Mouse (Mus musculus): Measurements from ENCODE around the gene Ccdc57. TPM values are rescaled to one million over a fixed set of nuclear protein-coding genes. Genes with fewer than 3 reads are reported as not detected.

Ccdc57 gene
- polyA plus RNA-seq, 1 experiment from 2014 or later, result 4.5 TPM

DNA sequence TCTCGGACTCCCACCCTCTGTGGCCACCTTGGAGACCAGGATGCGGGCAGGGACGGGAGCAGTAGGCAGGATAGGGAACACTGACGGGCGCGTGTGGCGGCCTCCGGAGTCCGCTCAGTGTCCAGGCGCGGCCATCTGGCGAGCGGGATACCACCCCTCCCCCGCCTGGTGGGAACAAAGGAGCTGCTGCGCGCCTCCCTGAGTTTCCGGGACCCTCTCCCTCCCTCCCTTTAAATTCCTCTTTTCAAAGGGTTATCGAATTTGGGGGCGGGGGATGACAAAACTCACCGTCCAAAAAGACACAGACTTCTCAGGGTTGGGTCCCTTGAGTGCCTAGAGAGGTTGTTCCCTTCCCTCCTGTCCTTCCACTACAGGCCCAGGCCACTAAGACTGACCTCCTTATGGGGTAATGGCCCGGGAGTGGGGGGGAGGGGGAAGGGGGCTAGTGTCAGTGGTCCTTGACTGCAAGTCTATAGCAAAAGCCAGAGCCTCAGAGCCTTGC lies 107.8 kb downstream of the Ccdc57 start:
- 0% methylated on average over 21 of the region's 21 CpGs for WGBS
- Histone ChIP-seq H3K4me2 (ENCODE audit: low read depth, low read length) (peak overlapping the region; percentile 64), H3K4me1 (ENCODE audit: control insufficient read depth, insufficient read depth, low read length) (peaks cover 22% of the 10 kb centered on the region), H3K27me3 (ENCODE audit: control insufficient read depth, insufficient read depth, low read length) (no peaks in the 10 kb centered on the region), H3K27ac (replicated peaks; ENCODE audit: low read depth, low read length) (peak overlapping the region; percentile 97), H3K9me3 (replicated peaks; ENCODE audit: control insufficient read depth, low read length) (no peaks in the 10 kb centered on the region), H3K36me3 (replicated peaks; ENCODE audit: control insufficient read depth, insufficient read depth, low read depth, low read length) (peaks cover 8% of the 10 kb centered on the region), H3K4me3 (ENCODE audit: low read depth, low read length) (peak overlapping the region; percentile 92), H3K9ac (replicated peaks; ENCODE audit: low read length) (peak overlapping the region; percentile 94)
- ATAC-seq (replicated peaks; ENCODE audit: insufficient number of reproducible peaks, low FRiP score, low TSS enrichment, low read depth) (peak; percentile 21), DNase-seq (ENCODE audit: low spot score) (peak; percentile 84)

GRCm38 (mm10) chr11:120823956-120824786 lies 108.5 kb downstream of the Ccdc57 start, which contains the start of gene Fasn:
Gene Fasn (minus strand): TSS chr11:120824547.
- peaks cover 22% of the 10 kb centered on the region for H3K4me1 ChIP-seq (ENCODE audit: control insufficient read depth, insufficient read depth, low read length)
- peak; percentile 97 for DNase-seq (ENCODE audit: low spot score)
- peaks cover 14% of the 10 kb centered on the region for H3K36me3 ChIP-seq (replicated peaks; ENCODE audit: control insufficient read depth, insufficient read depth, low read depth, low read length)
- peak within 1 kb of the TSS; percentile 97 for H3K27ac ChIP-seq (replicated peaks; ENCODE audit: low read depth, low read length)
- H3K4me2 ChIP-seq (ENCODE audit: low read depth, low read length), result peak within 1 kb of the TSS; percentile 64
- H3K9ac ChIP-seq (replicated peaks; ENCODE audit: low read length), result peak within 1 kb of the TSS; percentile 94
- H3K4me3 ChIP-seq (ENCODE audit: low read depth, low read length), result peak within 1 kb of the TSS; percentile 92
- no peaks in the 10 kb centered on the region for H3K9me3 ChIP-seq (replicated peaks; ENCODE audit: control insufficient read depth, low read length)
- peak; percentile 87 for ATAC-seq (replicated peaks; ENCODE audit: insufficient number of reproducible peaks, low FRiP score, low TSS enrichment, low read depth)
- H3K27me3 ChIP-seq (ENCODE audit: control insufficient read depth, insufficient read depth, low read length), result no peaks in the 10 kb centered on the region
- 0% methylated on average over 100 of the region's 109 CpGs for WGBS

- WGBS, result 0% methylated on average over 30 of the region's 40 CpGs
- peaks cover 20% of the 10 kb centered on the region for H3K36me3 ChIP-seq (replicated peaks; ENCODE audit: control insufficient read depth, insufficient read depth, low read depth, low read length)
- no peaks in the 10 kb centered on the region for H3K9me3 ChIP-seq (replicated peaks; ENCODE audit: control insufficient read depth, low read length)
- peak overlapping the region; percentile 94 for H3K9ac ChIP-seq (replicated peaks; ENCODE audit: low read length)
- no peaks in the 10 kb centered on the region for H3K27me3 ChIP-seq (ENCODE audit: control insufficient read depth, insufficient read depth, low read length)
- peak overlapping the region; percentile 97 for H3K27ac ChIP-seq (replicated peaks; ENCODE audit: low read depth, low read length)
- peak; percentile 17 for ATAC-seq (replicated peaks; ENCODE audit: insufficient number of reproducible peaks, low FRiP score, low TSS enrichment, low read depth)
- H3K4me1 ChIP-seq (ENCODE audit: control insufficient read depth, insufficient read depth, low read length), result peaks cover 22% of the 10 kb centered on the region
- H3K4me3 ChIP-seq (ENCODE audit: low read depth, low read length), result peak overlapping the region; percentile 92
- H3K4me2 ChIP-seq (ENCODE audit: low read depth, low read length), result peak overlapping the region; percentile 64
- DNase-seq (ENCODE audit: low spot score), result no peak
Observed at GRCm38 (mm10) chr11:120823551-120823947, 109.1 kb downstream of the Ccdc57 start.

GRCm38 (mm10) chr11:120822831-120823550 lies 109.7 kb downstream of the Ccdc57 start:
- peak; percentile 24 for DNase-seq (ENCODE audit: low spot score)
- Histone ChIP-seq H3K4me1 (ENCODE audit: control insufficient read depth, insufficient read depth, low read length) (peaks cover 22% of the 10 kb centered on the region), H3K9ac (replicated peaks; ENCODE audit: low read length) (peak overlapping the region; percentile 94), H3K4me3 (ENCODE audit: low read depth, low read length) (peak overlapping the region; percentile 92), H3K9me3 (replicated peaks; ENCODE audit: control insufficient read depth, low read length) (no peaks in the 10 kb centered on the region), H3K27ac (replicated peaks; ENCODE audit: low read depth, low read length) (peak overlapping the region; percentile 97), H3K27me3 (ENCODE audit: control insufficient read depth, insufficient read depth, low read length) (no peaks in the 10 kb centered on the region), H3K4me2 (ENCODE audit: low read depth, low read length) (peak overlapping the region; percentile 64), H3K36me3 (replicated peaks; ENCODE audit: control insufficient read depth, insufficient read depth, low read depth, low read length) (peaks cover 26% of the 10 kb centered on the region)
- ATAC-seq (replicated peaks; ENCODE audit: insufficient number of reproducible peaks, low FRiP score, low TSS enrichment, low read depth), result no peak
- under 1% methylated on average over 14 of the region's 14 CpGs for WGBS

GRCm38 (mm10) chr11:120822321-120822720 lies 110.4 kb downstream of the Ccdc57 start:
- Histone ChIP-seq H3K9ac (replicated peaks; ENCODE audit: low read length) (peak overlapping the region; percentile 94), H3K36me3 (replicated peaks; ENCODE audit: control insufficient read depth, insufficient read depth, low read depth, low read length) (peaks cover 33% of the 10 kb centered on the region), H3K4me1 (ENCODE audit: control insufficient read depth, insufficient read depth, low read length) (peaks cover 22% of the 10 kb centered on the region), H3K4me3 (ENCODE audit: low read depth, low read length) (peak overlapping the region; percentile 92), H3K9me3 (replicated peaks; ENCODE audit: control insufficient read depth, low read length) (no peaks in the 10 kb centered on the region), H3K4me2 (ENCODE audit: low read depth, low read length) (peak overlapping the region; percentile 64), H3K27me3 (ENCODE audit: control insufficient read depth, insufficient read depth, low read length) (no peaks in the 10 kb centered on the region), H3K27ac (replicated peaks; ENCODE audit: low read depth, low read length) (no peak overlapping the region)
- 70% methylated on average over 4 of the region's 4 CpGs for WGBS
- ATAC-seq (replicated peaks; ENCODE audit: insufficient number of reproducible peaks, low FRiP score, low TSS enrichment, low read depth), result no peak
- no peak for DNase-seq (ENCODE audit: low spot score)

GRCm38 (mm10) chr11:120821076-120821922 lies 111.4 kb downstream of the Ccdc57 start:
- Histone ChIP-seq H3K9ac (replicated peaks; ENCODE audit: low read length) (no peak overlapping the region), H3K27me3 (ENCODE audit: control insufficient read depth, insufficient read depth, low read length) (no peaks in the 10 kb centered on the region), H3K9me3 (replicated peaks; ENCODE audit: control insufficient read depth, low read length) (no peaks in the 10 kb centered on the region), H3K36me3 (replicated peaks; ENCODE audit: control insufficient read depth, insufficient read depth, low read depth, low read length) (peaks cover 43% of the 10 kb centered on the region), H3K4me1 (ENCODE audit: control insufficient read depth, insufficient read depth, low read length) (peaks cover 22% of the 10 kb centered on the region), H3K4me2 (ENCODE audit: low read depth, low read length) (no peak overlapping the region; the same call in 1 of the 2 replicates), H3K4me3 (ENCODE audit: low read depth, low read length) (no peak overlapping the region), H3K27ac (replicated peaks; ENCODE audit: low read depth, low read length) (no peak overlapping the region)
- DNase-seq (ENCODE audit: low spot score) (no peak), ATAC-seq (replicated peaks; ENCODE audit: insufficient number of reproducible peaks, low FRiP score, low TSS enrichment, low read depth) (no peak)
- WGBS, result 85% methylated on average over 14 of the region's 14 CpGs

GRCm38 (mm10) chr11:120820546-120820945 lies 112.1 kb downstream of the Ccdc57 start:
- 95% methylated on average over 14 of the region's 14 CpGs for WGBS
- no peak overlapping the region for H3K27ac ChIP-seq (replicated peaks; ENCODE audit: low read depth, low read length)
- no peak overlapping the region for H3K4me2 ChIP-seq (ENCODE audit: low read depth, low read length)
- no peaks in the 10 kb centered on the region for H3K27me3 ChIP-seq (ENCODE audit: control insufficient read depth, insufficient read depth, low read length)
- ATAC-seq (replicated peaks; ENCODE audit: insufficient number of reproducible peaks, low FRiP score, low TSS enrichment, low read depth), result no peak
- no peak overlapping the region for H3K9ac ChIP-seq (replicated peaks; ENCODE audit: low read length)
- H3K4me1 ChIP-seq (ENCODE audit: control insufficient read depth, insufficient read depth, low read length), result peaks cover 16% of the 10 kb centered on the region
- no peak overlapping the region for H3K4me3 ChIP-seq (ENCODE audit: low read depth, low read length)
- H3K36me3 ChIP-seq (replicated peaks; ENCODE audit: control insufficient read depth, insufficient read depth, low read depth, low read length), result peaks cover 48% of the 10 kb centered on the region
- DNase-seq (ENCODE audit: low spot score), result no peak
- no peaks in the 10 kb centered on the region for H3K9me3 ChIP-seq (replicated peaks; ENCODE audit: control insufficient read depth, low read length)
